Mouse (Mus musculus) neutrophil, adult 5-6 weeks (primary cell): Measurements from ENCODE around the gene Sdr16c6. TPM values are rescaled to one million over a fixed set of nuclear protein-coding genes. Genes with fewer than 3 reads are reported as not detected.

Experiments
- ATAC-seq: fragments of 151-379, 151-347 bp; 2 replicates; pipeline ENCODE4 v1.8.0; 2017; ENCODE audit warnings: mild to moderate bottlenecking, moderate TSS enrichment; ENCODE audit not compliant: insufficient number of reproducible peaks, poor library complexity, low FRiP score, severe bottlenecking; ENCODE audit errors: extremely low read depth
- total RNA-seq: library from RNA; stranded (forward); fragments of 200-1000 nt; gene quantifications from 2 replicates; pipeline ENCODE4 v1.2.3, GENCODE M21; 2017

The Sdr16c6 gene
- total RNA-seq, result not detected in 2 replicates

GRCm38 (mm10) chr4:4077372-4077771 lies at the start of gene Sdr16c6:
Sdr16c6 (minus strand) TSS chr4:4077522.
- ATAC-seq, result no peak

- no peak for ATAC-seq
These were observed 2.9 kb upstream of the Sdr16c6 start for GRCm38 (mm10) chr4:4080180-4080579.

- ATAC-seq, result no peak
These were observed 1.8 kb upstream of the Sdr16c6 start for GRCm38 (mm10) chr4:4079132-4079531.

GRCm38 (mm10) chr4:4076001-4076400 lies 1.3 kb downstream of the Sdr16c6 start:
- no peak for ATAC-seq

Other genes starting within 250 kb of the Sdr16c6 start
- gene Gm11808, start 103.9 kb downstream of the Sdr16c6 start, total RNA-seq, result 1,375 and 1,563 TPM in 2 replicates